In the genomic region with DNA sequence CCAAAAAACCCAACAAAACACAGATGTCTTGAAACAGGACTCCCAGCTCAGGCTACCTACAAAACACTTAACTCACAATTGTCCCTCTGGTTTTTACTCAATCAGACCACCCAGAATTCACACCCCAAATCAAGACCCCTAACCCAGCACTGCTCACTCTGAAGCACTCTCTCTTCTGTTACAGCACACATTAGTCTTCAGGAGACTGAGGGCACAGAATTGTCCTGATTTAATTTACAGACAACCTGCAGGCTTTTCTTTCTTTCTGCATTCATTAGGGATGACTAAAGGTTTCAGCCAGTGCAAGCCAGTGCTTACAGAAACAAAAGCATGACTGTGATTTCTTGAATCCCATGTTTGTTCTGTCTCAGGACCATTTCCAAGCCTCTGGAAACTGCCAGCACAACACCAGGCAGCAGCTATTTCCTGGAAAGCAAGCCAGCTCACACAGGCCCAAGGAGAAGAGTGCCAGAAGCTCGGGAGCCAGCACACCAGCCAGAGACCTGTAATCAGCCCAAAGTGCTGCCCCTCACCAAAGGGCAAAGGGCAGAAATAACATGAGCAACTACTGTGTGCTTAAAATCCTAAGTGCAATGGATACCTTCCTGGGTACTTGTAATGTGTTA, we compare ENCODE assay signal across 11 mouse cellular contexts. TPM values are rescaled to one million over a fixed set of nuclear protein-coding genes. Genes with fewer than 3 reads are reported as not detected.
DNase-seq lines count a peak whose midpoint lies in the region; ATAC-seq and TF ChIP-seq lines count a peak whose summit lies in the region.
"Had no signal": no experiment of that assay in that cellular context is flagged by ENCODE, and none has a peak within 500 bp of the region (broad histone marks: within the 10 kb centered on the region; RNA-seq: fewer than 3 reads in every experiment).

No protein-coding gene starts in this region.

- DNase-seq in cerebellum, postnatal 10 days = peak; percentile 24 to 53
- peak; percentile 36 for DNase-seq in right cerebral cortex, adult 18-20 months
- no peak for DNase-seq in right cerebral cortex, adult 2 months (ENCODE audit: low spot score in 2 of 2)
- DNase-seq in layer of hippocampus, adult 8-10 months (ENCODE audit: low spot score in 2 of 2) = peak; percentile 49 to 56
- peak; percentile 26 for DNase-seq in stomach, postnatal 0 days (ENCODE audit: low spot score)
- no peak for DNase-seq in natural killer cell, adult 2 months (ENCODE audit: low spot score in 2 of 2)
- DNase-seq: thymus, adult 18-20 months had no signal

- H3K27ac ChIP-seq in stomach, postnatal 0 days (replicated peaks) = peak overlapping the region; percentile 35; the same call in 1 of the 2 replicates
- H3K27ac ChIP-seq in intestine, embryonic 15.5 days = no peak overlapping the region

- no peaks in the 10 kb centered on the region for H3K9me3 ChIP-seq in stomach, postnatal 0 days (ENCODE audit: control insufficient read depth, low read length)
- no peaks in the 10 kb centered on the region for H3K9me3 ChIP-seq in intestine, embryonic 15.5 days
- H3K9me3 ChIP-seq: megakaryocyte, embryonic 14.5 days had no signal

- TF ChIP-seq EP300 in stomach, postnatal 0 days (optimal IDR thresholded peaks at IDR 0.05) = no peak

- H3K4me3 ChIP-seq in stomach, postnatal 0 days (ENCODE audit: low read depth, low read length) = no peak overlapping the region
- H3K4me3 ChIP-seq in intestine, embryonic 15.5 days (replicated peaks) = no peak overlapping the region
- H3K4me3 ChIP-seq: megakaryocyte, embryonic 14.5 days had no signal

- TF ChIP-seq CTCF in stomach, postnatal 0 days (IDR thresholded peaks at IDR 0.05; ENCODE audit: low read depth) = no peak

- H3K27me3 ChIP-seq in stomach, postnatal 0 days (ENCODE audit: control insufficient read depth, insufficient read depth, low read length) = no peaks in the 10 kb centered on the region
- H3K27me3 ChIP-seq in intestine, embryonic 15.5 days (replicated peaks) = no peaks in the 10 kb centered on the region
- H3K27me3 ChIP-seq: megakaryocyte, embryonic 14.5 days had no signal

- no peak for ATAC-seq in cerebellum, adult (ENCODE audit: insufficient number of reproducible peaks, low FRiP score, low TSS enrichment)
- peak; percentile 64 for ATAC-seq in stomach, postnatal 0 days (ENCODE audit: low FRiP score, low TSS enrichment)
- no peak for ATAC-seq in intestine, embryonic 15.5 days

- no peak overlapping the region for H3K4me2 ChIP-seq in stomach, postnatal 0 days (replicated peaks; ENCODE audit: low read depth)
- no peak overlapping the region for H3K4me2 ChIP-seq in intestine, embryonic 15.5 days (replicated peaks)

- no peaks in the 10 kb centered on the region for H3K4me1 ChIP-seq in stomach, postnatal 0 days (replicated peaks; ENCODE audit: control insufficient read depth, insufficient read depth)
- no peaks in the 10 kb centered on the region for H3K4me1 ChIP-seq in intestine, embryonic 15.5 days (replicated peaks)

- peaks cover 13% of the 10 kb centered on the region for H3K36me3 ChIP-seq in stomach, postnatal 0 days (ENCODE audit: control insufficient read depth, insufficient read depth, low read length)
- peaks cover 28% of the 10 kb centered on the region for H3K36me3 ChIP-seq in intestine, embryonic 15.5 days

- 7% methylated on average over 1 of the region's 1 CpGs for WGBS in stomach, postnatal 0 days
- WGBS in intestine, embryonic 15.5 days = 25% methylated on average over 1 of the region's 1 CpGs

- H3K9ac ChIP-seq in stomach, postnatal 0 days (ENCODE audit: low read length) = no peak overlapping the region
- no peak overlapping the region for H3K9ac ChIP-seq in intestine, embryonic 15.5 days

RNA-seq across cellular contexts. Expression of gene Mlh1, which starts 11.1 kb away (rescaled TPM):
- total RNA-seq in layer of hippocampus, adult 8-10 months (2022) = 10 to 100 TPM; 13.5 to 18.4 (median 15.3) TPM
- polyA plus RNA-seq in stomach, postnatal 0 days (2015; fragmentation: Nextera tagmentation; extraction: Ambion mirVana) = 16.1 and 17.9 TPM in 2 replicates
- 43.4 and 44.9 TPM in 2 replicates for polyA plus RNA-seq in intestine, embryonic 15.5 days (2015; fragmentation: Nextera tagmentation; extraction: Ambion mirVana)

RNA-seq across cellular contexts. Expression of gene Epm2aip1, which starts 11.3 kb away (rescaled TPM):
- total RNA-seq in layer of hippocampus, adult 8-10 months (2022) = 10 to 100 TPM; 70.6 to 89.2 (median 80.9) TPM
- 7.7 and 8.0 TPM in 2 replicates for polyA plus RNA-seq in stomach, postnatal 0 days (2015; fragmentation: Nextera tagmentation; extraction: Ambion mirVana)
- 20.5 and 23.5 TPM in 2 replicates for polyA plus RNA-seq in intestine, embryonic 15.5 days (2015; fragmentation: Nextera tagmentation; extraction: Ambion mirVana)

RNA-seq across cellular contexts. Expression of gene Trank1, which starts 51.1 kb away (rescaled TPM):
- total RNA-seq in layer of hippocampus, adult 8-10 months (2022) = 100 to 1,000 TPM; 194 to 269 (median 224) TPM
- 0.13 and 0.16 TPM in 2 replicates for polyA plus RNA-seq in stomach, postnatal 0 days (2015; fragmentation: Nextera tagmentation; extraction: Ambion mirVana)
- polyA plus RNA-seq in intestine, embryonic 15.5 days (2015; fragmentation: Nextera tagmentation; extraction: Ambion mirVana) = 0.11 TPM in 1 of 2 replicates, not detected in the other
- polyA plus RNA-seq: C2C12 had no signal

Comparison
In these comparisons a context has a peak if more than half of its experiments do, and no peak if none do; other contexts are left out.
1. DNase-seq: peak in cerebellum, postnatal 10 days (2 of 2), right cerebral cortex, adult 18-20 months (single experiment), layer of hippocampus, adult 8-10 months (2 of 2) and stomach, postnatal 0 days (single experiment); none in right cerebral cortex, adult 2 months (0 of 2) and natural killer cell, adult 2 months (0 of 2).